Mouse (Mus musculus) testis, adult 2 months (tissue): ENCODE results near the gene Dbp.

Experiments used
- CTCF ChIP-seq: fragments of 200-500 bp; IDR thresholded peaks from 2 replicates; pipeline ENCODE4 v1.5.1; 2012; ENCODE audit warnings: low read depth, mild to moderate bottlenecking, inconsistent platforms, low read length, moderate library complexity; ENCODE audit not compliant: control insufficient read depth, insufficient read depth, insufficient replicate concordance
- POLR2A ChIP-seq: fragments of 200-500 bp; IDR thresholded peaks from 2 replicates; pipeline ENCODE4 v1.6.1; 2012; ENCODE audit warnings: low read depth, mild to moderate bottlenecking, inconsistent platforms, low read length, moderate library complexity; ENCODE audit not compliant: control insufficient read depth

DNA sequence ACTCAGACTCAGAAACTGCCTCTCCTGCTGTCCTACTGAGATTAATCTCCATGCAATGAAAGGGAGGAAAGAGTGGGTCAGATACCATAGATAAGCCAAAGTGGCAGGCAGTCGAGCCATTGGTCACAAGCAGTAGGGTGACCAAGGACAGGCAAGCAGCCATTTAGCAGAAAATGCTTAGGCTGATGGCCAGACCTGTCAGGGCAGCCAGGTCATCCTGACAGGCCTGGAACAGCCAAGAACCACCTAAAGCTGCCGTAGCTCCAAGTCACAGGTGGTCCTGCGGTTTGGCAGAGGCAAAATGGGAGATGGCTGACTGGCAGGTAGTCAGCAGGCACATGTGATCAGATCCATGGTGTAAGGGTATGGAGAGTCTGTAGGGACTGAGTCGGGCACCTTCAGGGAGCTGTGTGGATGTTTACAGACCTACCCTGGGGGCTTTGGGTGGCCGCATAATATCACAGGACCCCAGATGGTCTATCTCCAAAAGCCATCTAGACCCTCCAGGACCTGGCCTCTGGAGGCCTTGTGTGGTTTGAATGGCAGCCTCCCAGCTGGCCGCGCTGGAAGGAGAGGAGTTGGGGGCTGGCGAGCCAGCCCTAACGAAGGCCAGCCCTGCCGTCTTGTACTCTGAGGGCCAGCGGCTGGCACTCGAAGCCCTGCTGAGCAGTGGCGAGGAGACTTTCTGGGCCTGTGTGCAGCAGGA, 16.9 kb downstream of the Dbp start:
- TF ChIP-seq CTCF (no peak), POLR2A (no peak)
